Mouse (Mus musculus): ENCODE measurements at regions not wholly inside any gene's neighbourhood (a gene's known extent, or its start where the extent isn't known, plus 50 kb on each side); places are given as distances from the start of the nearest gene placed in this dataset.

DNA sequence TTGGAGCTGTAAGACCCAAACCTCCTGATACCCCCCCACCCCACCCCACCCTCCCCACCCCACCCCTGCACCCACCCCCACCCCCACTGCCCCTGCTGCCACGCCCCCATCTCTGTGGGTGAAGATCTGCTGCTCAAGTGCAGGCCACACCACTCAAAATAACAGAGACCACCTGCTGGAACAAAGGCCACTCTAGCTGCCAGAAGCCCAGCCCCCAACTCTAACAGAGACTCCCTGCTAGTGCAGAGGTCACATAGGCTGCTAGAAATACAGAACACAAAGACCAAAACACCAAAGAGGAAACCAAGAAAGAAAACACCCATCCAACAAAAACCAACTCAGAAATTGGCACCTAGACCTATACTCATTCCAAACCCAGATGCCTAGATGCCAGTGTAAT, 58.9 kb downstream of the Olfr267 start:
- H3K9ac ChIP-seq (ENCODE audit: low read length): no peak overlapping the region
- H3K4me2 ChIP-seq (ENCODE audit: low read depth): no peak overlapping the region
- DNase-seq (ENCODE audit: low spot score): no peak
- H3K9me3 ChIP-seq (ENCODE audit: control insufficient read depth, low read length): no peaks in the 10 kb centered on the region
- H3K27me3 ChIP-seq (ENCODE audit: control insufficient read depth, insufficient read depth, low read length): no peaks in the 10 kb centered on the region
- WGBS: 25% methylated on average over 1 of the region's 1 CpGs
- H3K27ac ChIP-seq (ENCODE audit: low read depth, low read length): no peak overlapping the region
- no peak overlapping the region for H3K4me3 ChIP-seq (ENCODE audit: low read depth, low read length)
- no peaks in the 10 kb centered on the region for H3K36me3 ChIP-seq (ENCODE audit: control insufficient read depth, insufficient read depth, low read length)
- ATAC-seq (ENCODE audit: insufficient read depth, low FRiP score, low TSS enrichment): no peak
- H3K4me1 ChIP-seq (ENCODE audit: control insufficient read depth, insufficient read depth, low read length): no peaks in the 10 kb centered on the region

GRCm38 (mm10) chr4:58726424-58726823, 61.1 kb downstream of the Olfr267 start:
- Histone ChIP-seq H3K4me1 (ENCODE audit: control insufficient read depth, insufficient read depth, low read length) (no peaks in the 10 kb centered on the region), H3K4me2 (ENCODE audit: low read depth) (no peak overlapping the region), H3K36me3 (ENCODE audit: control insufficient read depth, insufficient read depth, low read length) (no peaks in the 10 kb centered on the region), H3K4me3 (ENCODE audit: low read depth, low read length) (no peak overlapping the region), H3K9ac (ENCODE audit: low read length) (no peak overlapping the region), H3K9me3 (ENCODE audit: control insufficient read depth, low read length) (no peaks in the 10 kb centered on the region), H3K27me3 (ENCODE audit: control insufficient read depth, insufficient read depth, low read length) (no peaks in the 10 kb centered on the region), H3K27ac (ENCODE audit: low read depth, low read length) (no peak overlapping the region)
- 49% methylated on average over 2 of the region's 2 CpGs for WGBS
- ATAC-seq (ENCODE audit: insufficient read depth, low FRiP score, low TSS enrichment) (no peak), DNase-seq (ENCODE audit: low spot score) (no peak)

GRCm38 (mm10) chr4:58722772-58723171, 64.7 kb downstream of the Olfr267 start:
- ATAC-seq (ENCODE audit: insufficient read depth, low FRiP score, low TSS enrichment): no peak
- Histone ChIP-seq H3K27ac (ENCODE audit: low read depth, low read length) (no peak overlapping the region), H3K36me3 (ENCODE audit: control insufficient read depth, insufficient read depth, low read length) (no peaks in the 10 kb centered on the region), H3K4me3 (ENCODE audit: low read depth, low read length) (no peak overlapping the region), H3K4me1 (ENCODE audit: control insufficient read depth, insufficient read depth, low read length) (no peaks in the 10 kb centered on the region), H3K9ac (ENCODE audit: low read length) (no peak overlapping the region), H3K4me2 (ENCODE audit: low read depth) (no peak overlapping the region), H3K27me3 (ENCODE audit: control insufficient read depth, insufficient read depth, low read length) (no peaks in the 10 kb centered on the region), H3K9me3 (ENCODE audit: control insufficient read depth, low read length) (no peaks in the 10 kb centered on the region)
- DNase-seq (ENCODE audit: low spot score): peak; percentile 58
- WGBS: 39% methylated on average over 9 of the region's 9 CpGs

GRCm38 (mm10) chr4:58720682-58721081, 66.8 kb downstream of the Olfr267 start:
- H3K4me1 ChIP-seq (ENCODE audit: control insufficient read depth, insufficient read depth, low read length): no peaks in the 10 kb centered on the region
- DNase-seq (ENCODE audit: low spot score) (no peak), ATAC-seq (ENCODE audit: insufficient read depth, low FRiP score, low TSS enrichment) (no peak)

GRCm38 (mm10) chr4:58716426-58716825, 71.1 kb downstream of the Olfr267 start:
- 54% methylated on average over 11 of the region's 11 CpGs for WGBS
- Histone ChIP-seq H3K9me3 (ENCODE audit: control insufficient read depth, low read length) (no peaks in the 10 kb centered on the region), H3K27me3 (ENCODE audit: control insufficient read depth, insufficient read depth, low read length) (no peaks in the 10 kb centered on the region), H3K4me1 (ENCODE audit: control insufficient read depth, insufficient read depth, low read length) (no peaks in the 10 kb centered on the region), H3K27ac (ENCODE audit: low read depth, low read length) (no peak overlapping the region), H3K4me3 (ENCODE audit: low read depth, low read length) (no peak overlapping the region), H3K9ac (ENCODE audit: low read length) (no peak overlapping the region), H3K36me3 (ENCODE audit: control insufficient read depth, insufficient read depth, low read length) (no peaks in the 10 kb centered on the region), H3K4me2 (ENCODE audit: low read depth) (no peak overlapping the region)
- ATAC-seq (ENCODE audit: insufficient read depth, low FRiP score, low TSS enrichment) (no peak), DNase-seq (ENCODE audit: low spot score) (no peak)

More at GRCm38 (mm10) chr4:58720682-58721081, 66.8 kb downstream of the Olfr267 start:
- Histone ChIP-seq H3K36me3 (ENCODE audit: control insufficient read depth, insufficient read depth, low read length) (no peaks in the 10 kb centered on the region), H3K9me3 (ENCODE audit: control insufficient read depth, low read length) (no peaks in the 10 kb centered on the region), H3K27me3 (ENCODE audit: control insufficient read depth, insufficient read depth, low read length) (no peaks in the 10 kb centered on the region), H3K4me3 (ENCODE audit: low read depth, low read length) (no peak overlapping the region), H3K9ac (ENCODE audit: low read length) (no peak overlapping the region), H3K4me2 (ENCODE audit: low read depth) (no peak overlapping the region), H3K27ac (ENCODE audit: low read depth, low read length) (no peak overlapping the region)
- 78% methylated on average over 8 of the region's 8 CpGs for WGBS

DNA sequence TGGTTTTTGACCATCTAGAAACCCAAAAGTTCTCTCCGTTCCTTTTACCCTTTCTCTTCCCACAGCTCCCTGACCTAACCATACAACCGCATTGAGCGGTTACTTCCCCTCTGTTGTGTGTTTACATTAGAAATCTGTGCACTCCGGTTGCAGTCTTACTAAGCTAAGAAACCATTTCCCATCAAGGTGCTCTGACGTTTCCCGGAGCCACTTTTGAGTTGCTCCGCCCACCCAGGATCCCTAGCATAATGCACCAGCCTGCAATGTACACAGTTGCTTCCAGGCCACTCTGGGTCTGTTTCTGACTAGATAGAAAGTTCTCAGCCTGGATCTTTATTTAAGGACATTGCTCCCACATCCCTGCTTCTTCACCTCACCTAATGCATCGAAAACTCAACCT, 71.7 kb downstream of the Olfr267 start:
- Histone ChIP-seq H3K9ac (ENCODE audit: low read length) (no peak overlapping the region), H3K4me2 (ENCODE audit: low read depth) (no peak overlapping the region), H3K4me3 (ENCODE audit: low read depth, low read length) (no peak overlapping the region), H3K9me3 (ENCODE audit: control insufficient read depth, low read length) (no peaks in the 10 kb centered on the region), H3K36me3 (ENCODE audit: control insufficient read depth, insufficient read depth, low read length) (no peaks in the 10 kb centered on the region), H3K27me3 (ENCODE audit: control insufficient read depth, insufficient read depth, low read length) (no peaks in the 10 kb centered on the region), H3K4me1 (ENCODE audit: control insufficient read depth, insufficient read depth, low read length) (no peaks in the 10 kb centered on the region), H3K27ac (ENCODE audit: low read depth, low read length) (no peak overlapping the region)
- 89% methylated on average over 8 of the region's 8 CpGs for WGBS
- ATAC-seq (ENCODE audit: insufficient read depth, low FRiP score, low TSS enrichment) (no peak), DNase-seq (ENCODE audit: low spot score) (no peak)

GRCm38 (mm10) chr4:58714221-58714620, 73.3 kb downstream of the Olfr267 start:
- no peaks in the 10 kb centered on the region for H3K36me3 ChIP-seq (ENCODE audit: control insufficient read depth, insufficient read depth, low read length)
- no peak overlapping the region for H3K4me2 ChIP-seq (ENCODE audit: low read depth)
- 54% methylated on average over 13 of the region's 13 CpGs for WGBS
- no peak overlapping the region for H3K27ac ChIP-seq (ENCODE audit: low read depth, low read length)
- no peak for DNase-seq (ENCODE audit: low spot score)
- no peaks in the 10 kb centered on the region for H3K27me3 ChIP-seq (ENCODE audit: control insufficient read depth, insufficient read depth, low read length)
- no peaks in the 10 kb centered on the region for H3K4me1 ChIP-seq (ENCODE audit: control insufficient read depth, insufficient read depth, low read length)
- ATAC-seq (ENCODE audit: insufficient read depth, low FRiP score, low TSS enrichment): no peak
- H3K9me3 ChIP-seq (ENCODE audit: control insufficient read depth, low read length): no peaks in the 10 kb centered on the region
- no peak overlapping the region for H3K9ac ChIP-seq (ENCODE audit: low read length)
- H3K4me3 ChIP-seq (ENCODE audit: low read depth, low read length): no peak overlapping the region

DNA sequence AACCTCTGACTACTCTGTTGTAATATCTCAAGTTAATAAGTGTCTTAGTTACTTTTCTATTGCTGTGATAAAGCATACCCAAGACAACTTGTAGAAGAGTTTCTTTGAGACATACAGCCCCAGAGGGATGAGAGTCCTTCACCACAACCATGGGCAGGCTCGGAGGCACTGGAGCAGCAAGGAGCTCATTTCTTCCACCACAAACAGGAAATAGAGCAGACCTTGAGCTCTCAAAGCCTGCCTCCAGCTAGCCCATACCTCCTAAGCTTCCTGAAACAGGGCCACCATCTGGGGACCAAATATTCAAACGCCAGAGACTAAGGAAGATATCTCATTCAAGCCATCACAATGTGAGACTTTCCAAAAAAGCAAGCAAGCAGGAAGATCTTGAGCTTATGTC, 74.6 kb downstream of the Olfr267 start:
- WGBS: 83% methylated on average over 2 of the region's 2 CpGs
- Histone ChIP-seq H3K9ac (ENCODE audit: low read length) (no peak overlapping the region), H3K36me3 (ENCODE audit: control insufficient read depth, insufficient read depth, low read length) (no peaks in the 10 kb centered on the region), H3K9me3 (ENCODE audit: control insufficient read depth, low read length) (no peaks in the 10 kb centered on the region), H3K27me3 (ENCODE audit: control insufficient read depth, insufficient read depth, low read length) (no peaks in the 10 kb centered on the region), H3K4me3 (ENCODE audit: low read depth, low read length) (no peak overlapping the region), H3K4me1 (ENCODE audit: control insufficient read depth, insufficient read depth, low read length) (no peaks in the 10 kb centered on the region), H3K4me2 (ENCODE audit: low read depth) (no peak overlapping the region), H3K27ac (ENCODE audit: low read depth, low read length) (no peak overlapping the region)
- no peak for ATAC-seq (ENCODE audit: insufficient read depth, low FRiP score, low TSS enrichment)
- DNase-seq (ENCODE audit: low spot score): no peak

DNA sequence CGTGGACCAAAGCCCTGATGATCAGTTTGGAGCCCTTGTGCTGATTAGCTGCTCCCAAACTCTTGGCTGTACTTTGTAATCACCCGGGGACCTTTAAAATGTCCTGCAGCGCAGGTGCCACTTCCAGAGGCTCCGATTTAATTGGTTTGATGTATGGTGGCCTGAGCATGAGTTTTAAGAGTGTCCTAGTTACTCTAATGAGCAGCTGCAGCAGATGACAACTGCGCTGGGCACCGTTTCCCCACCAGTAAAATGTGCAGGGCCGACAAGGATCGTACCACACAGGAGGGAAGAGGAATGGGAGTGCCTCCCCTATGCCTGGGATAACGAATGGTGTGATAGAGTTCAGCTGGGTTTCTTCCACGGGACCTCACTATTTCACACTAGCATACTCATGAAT, 75.3 kb downstream of the Olfr267 start:
- no peak for ATAC-seq (ENCODE audit: insufficient read depth, low FRiP score, low TSS enrichment)
- no peak overlapping the region for H3K4me2 ChIP-seq (ENCODE audit: low read depth)
- 77% methylated on average over 10 of the region's 10 CpGs for WGBS
- no peak for DNase-seq (ENCODE audit: low spot score)
- no peak overlapping the region for H3K9ac ChIP-seq (ENCODE audit: low read length)
- H3K36me3 ChIP-seq (ENCODE audit: control insufficient read depth, insufficient read depth, low read length): no peaks in the 10 kb centered on the region
- H3K4me1 ChIP-seq (ENCODE audit: control insufficient read depth, insufficient read depth, low read length): no peaks in the 10 kb centered on the region
- H3K4me3 ChIP-seq (ENCODE audit: low read depth, low read length): no peak overlapping the region
- no peaks in the 10 kb centered on the region for H3K27me3 ChIP-seq (ENCODE audit: control insufficient read depth, insufficient read depth, low read length)
- H3K27ac ChIP-seq (ENCODE audit: low read depth, low read length): no peak overlapping the region
- H3K9me3 ChIP-seq (ENCODE audit: control insufficient read depth, low read length): no peaks in the 10 kb centered on the region

All from neural tube, embryonic 11.5 days (tissue).